Comparison of ENCODE assay signal across 27 mouse cellular contexts in genomic region chr15:25605376-25605775, GRCm38 (mm10).
"Had no signal": no experiment of that assay in that cellular context is flagged by ENCODE, and none has a peak within 500 bp of the region (broad histone marks: within the 10 kb centered on the region; RNA-seq: fewer than 3 reads in every experiment).

No protein-coding gene starts in this region.

- ATAC-seq: hindbrain, postnatal 0 days; intestine, embryonic 16.5 days; liver, embryonic 12.5 days had no signal

- DNase-seq: gastrocnemius, adult 2 months; gastrocnemius, postnatal 10 days; gastrocnemius, postnatal 25 days; heart, adult 11 months; heart, adult 2 months; heart, postnatal 14 days; heart, postnatal 36 days; kidney, adult 11 months; kidney, adult 2 months; kidney, adult 9 months; kidney, postnatal 25 days; kidney, postnatal 4 days; layer of hippocampus, adult 9-11 months; layer of hippocampus, postnatal 36 days; left cerebral cortex, postnatal 4 days had no signal

- H3K4me3 ChIP-seq: gastrocnemius, adult 2 months; heart, adult 2 months; heart, embryonic 13.5 days; heart, embryonic 15.5 days; hindbrain, embryonic 13.5 days; hindbrain, embryonic 15.5 days; kidney, embryonic 15.5 days; limb, embryonic 13.5 days; limb, embryonic 15.5 days; liver, embryonic 12.5 days had no signal

- H3K27ac ChIP-seq: gastrocnemius, adult 2 months; heart, adult 2 months; heart, embryonic 13.5 days; heart, embryonic 15.5 days; hindbrain, embryonic 13.5 days; hindbrain, embryonic 15.5 days; hindbrain, postnatal 0 days; kidney, embryonic 15.5 days; kidney, postnatal 0 days; limb, embryonic 13.5 days; limb, embryonic 15.5 days; liver, embryonic 12.5 days; liver, embryonic 14.5 days had no signal

- H3K4me1 ChIP-seq: hindbrain, embryonic 13.5 days; hindbrain, embryonic 15.5 days; limb, embryonic 15.5 days had no signal
